Comparison of ENCODE assay signal across 8 mouse cellular contexts in the genomic region with DNA sequence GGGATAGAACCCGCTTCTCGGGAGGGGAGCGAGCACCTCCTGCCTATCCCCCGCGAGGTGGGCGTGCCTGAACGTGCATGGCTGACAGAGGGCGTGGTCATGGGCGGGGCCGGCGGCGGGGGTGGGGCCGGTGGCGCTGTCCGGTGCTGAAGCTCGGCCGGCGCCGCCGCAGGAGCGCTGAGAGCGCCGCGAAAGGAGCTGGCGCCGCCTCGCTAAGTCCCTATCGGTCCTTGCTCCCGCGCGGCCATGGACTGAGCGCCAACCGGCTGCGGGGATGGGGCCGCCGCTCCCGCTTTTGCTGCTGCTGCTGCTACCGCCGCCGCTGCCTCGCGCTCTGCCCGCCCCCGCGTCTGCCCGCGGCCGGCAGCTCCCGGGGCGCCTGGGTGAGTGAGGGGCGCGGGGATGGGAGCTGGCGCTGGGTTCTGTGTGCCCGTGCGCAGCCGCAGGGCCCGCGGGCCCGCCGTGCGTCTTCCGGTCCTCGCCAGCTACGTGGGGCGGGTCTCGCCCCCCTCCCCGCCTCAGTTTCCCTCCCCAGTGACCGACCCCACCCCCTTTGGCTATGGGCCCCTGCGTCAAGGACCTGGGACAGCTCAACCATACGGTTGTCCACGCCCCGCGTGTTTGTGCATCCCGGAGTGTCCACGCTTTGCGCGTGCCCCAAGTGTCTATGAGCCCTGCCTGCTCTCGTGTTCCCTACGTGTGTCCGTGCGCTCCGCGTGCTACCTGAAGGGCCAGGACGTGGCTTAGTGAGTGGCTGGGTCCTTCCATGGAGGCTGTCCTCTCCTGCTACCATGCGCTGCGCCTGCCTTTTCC. TPM values are rescaled to one million over a fixed set of nuclear protein-coding genes. Genes with fewer than 3 reads are reported as not detected.
A peak's percentile ranks its signal among the peaks of the same experiment; 100 is the strongest.
DNase-seq lines count a peak whose midpoint lies in the region; ATAC-seq lines count a peak whose summit lies in the region.

Ptprn2 (plus strand) TSS at position 130 of the 813 bp plus-strand sequence.

- peak within 1 kb of the TSS; percentile 97 for H3K4me2 ChIP-seq in heart, embryonic 15.5 days
- peak within 1 kb of the TSS; percentile 77 for H3K4me2 ChIP-seq in midbrain, embryonic 16.5 days (ENCODE audit: low read length)
- peak within 1 kb of the TSS; percentile 96 for H3K4me2 ChIP-seq in stomach, embryonic 14.5 days (replicated peaks; ENCODE audit: low read depth, low read length)

- ATAC-seq in heart, embryonic 15.5 days (replicated peaks; ENCODE audit: insufficient number of reproducible peaks, insufficient read depth, low FRiP score, low read depth): peak; percentile 87
- peak; percentile 91 for ATAC-seq in midbrain, embryonic 16.5 days
- peak; percentile 85 for ATAC-seq in stomach, embryonic 14.5 days (ENCODE audit: insufficient number of reproducible peaks, insufficient read depth, low FRiP score, low read depth)

- H3K9me3 ChIP-seq in heart, embryonic 15.5 days (replicated peaks): no peaks in the 10 kb centered on the region
- no peaks in the 10 kb centered on the region for H3K9me3 ChIP-seq in midbrain, embryonic 16.5 days (replicated peaks; ENCODE audit: control insufficient read depth, low read length, poor library complexity, severe bottlenecking)
- no peaks in the 10 kb centered on the region for H3K9me3 ChIP-seq in stomach, embryonic 14.5 days (ENCODE audit: control insufficient read depth, low read depth, low read length)

- H3K27ac ChIP-seq in heart, embryonic 15.5 days: no peak within 1 kb of the TSS
- H3K27ac ChIP-seq in midbrain, embryonic 16.5 days (ENCODE audit: low read length): peak within 1 kb of the TSS; percentile 96
- H3K27ac ChIP-seq in stomach, embryonic 14.5 days (ENCODE audit: low read length): no peak within 1 kb of the TSS

- peaks cover 13% of the 10 kb centered on the region for H3K4me1 ChIP-seq in heart, embryonic 15.5 days (replicated peaks)
- peaks cover 22% of the 10 kb centered on the region for H3K4me1 ChIP-seq in midbrain, embryonic 16.5 days (ENCODE audit: control insufficient read depth, insufficient read depth, low read length)
- H3K4me1 ChIP-seq in stomach, embryonic 14.5 days (ENCODE audit: control insufficient read depth, insufficient read depth, low read length): peaks cover 6% of the 10 kb centered on the region; the same call in 1 of the 2 replicates

- H3K4me3 ChIP-seq in heart, embryonic 15.5 days: peak within 1 kb of the TSS; percentile 55
- H3K4me3 ChIP-seq in midbrain, embryonic 16.5 days (ENCODE audit: low read depth, low read length): peak within 1 kb of the TSS; percentile 84
- peak within 1 kb of the TSS; percentile 49 for H3K4me3 ChIP-seq in stomach, embryonic 14.5 days (ENCODE audit: low read depth, low read length)

- H3K27me3 ChIP-seq in heart, embryonic 15.5 days: peaks cover 34% of the 10 kb centered on the region
- no peaks in the 10 kb centered on the region for H3K27me3 ChIP-seq in midbrain, embryonic 16.5 days (ENCODE audit: control insufficient read depth, insufficient read depth, low read depth, low read length)
- no peaks in the 10 kb centered on the region; the same call in 1 of the 2 replicates for H3K27me3 ChIP-seq in stomach, embryonic 14.5 days (ENCODE audit: control insufficient read depth, insufficient read depth, low read length)

- DNase-seq in heart, adult 11 months: peak; percentile 87
- DNase-seq in heart, adult 8-10 months (ENCODE audit: low spot score): no peak
- DNase-seq in embryo, embryonic 9.5 days (ENCODE audit: extremely low spot score): peak; percentile 88
- DNase-seq in kidney, postnatal 10 days: peak; percentile 87
- DNase-seq in liver: peak; percentile 82

- WGBS in heart, embryonic 15.5 days: under 1% methylated on average over 86 of the region's 86 CpGs
- WGBS in midbrain, embryonic 16.5 days: under 1% methylated on average over 65 of the region's 86 CpGs
- WGBS in stomach, embryonic 14.5 days: under 1% methylated on average over 74 of the region's 86 CpGs

- H3K36me3 ChIP-seq in heart, embryonic 15.5 days: no peaks in the 10 kb centered on the region
- no peaks in the 10 kb centered on the region for H3K36me3 ChIP-seq in midbrain, embryonic 16.5 days (ENCODE audit: control insufficient read depth, insufficient read depth, low read length)
- no peaks in the 10 kb centered on the region for H3K36me3 ChIP-seq in stomach, embryonic 14.5 days (ENCODE audit: control insufficient read depth, insufficient read depth, low read length)

- no peak within 1 kb of the TSS for H3K9ac ChIP-seq in heart, embryonic 15.5 days
- H3K9ac ChIP-seq in midbrain, embryonic 16.5 days (ENCODE audit: low read depth, low read length): peak within 1 kb of the TSS; percentile 94
- no peak within 1 kb of the TSS for H3K9ac ChIP-seq in stomach, embryonic 14.5 days (replicated peaks; ENCODE audit: low read depth, low read length)

RNA-seq across cellular contexts. Expression of gene Ptprn2, which starts in this region (rescaled TPM):
- under 1 TPM in 3 of 4 experiments, not detected in 1; 0.06 to 0.17 (median 0.14) TPM for total RNA-seq in heart, adult 8-10 months (2022)
- polyA plus RNA-seq in heart, embryonic 15.5 days (2015; fragmentation: Nextera tagmentation; extraction: Ambion mirVana): 0.13 and 0.24 TPM in 2 replicates
- polyA plus RNA-seq in midbrain, embryonic 16.5 days (2015; fragmentation: Nextera tagmentation; extraction: Ambion mirVana): 15.6 and 17.6 TPM in 2 replicates
- 2.2 and 3.3 TPM in 2 replicates for polyA plus RNA-seq in stomach, embryonic 14.5 days (2014; fragmentation: Nextera tagmentation; extraction: Ambion mirVana)

Comparison
In these comparisons a context has a peak if more than half of its experiments do, and no peak if none do; other contexts are left out.
1. Peak in ATAC-seq, H3K4me3 ChIP-seq and H3K4me2 ChIP-seq in heart, embryonic 15.5 days; RNA of the gene not detected or under 1 TPM.